Mouse (Mus musculus): ENCODE data around the gene Specc1. TPM values are rescaled to one million over a fixed set of nuclear protein-coding genes. Genes with fewer than 3 reads are reported as not detected.
A peak's percentile ranks its signal among the peaks of the same experiment; 100 is the strongest.

Specc1 gene
- polyA plus RNA-seq, 2 experiments from 2014 or later, result 2.6 to 3.4 TPM

DNA sequence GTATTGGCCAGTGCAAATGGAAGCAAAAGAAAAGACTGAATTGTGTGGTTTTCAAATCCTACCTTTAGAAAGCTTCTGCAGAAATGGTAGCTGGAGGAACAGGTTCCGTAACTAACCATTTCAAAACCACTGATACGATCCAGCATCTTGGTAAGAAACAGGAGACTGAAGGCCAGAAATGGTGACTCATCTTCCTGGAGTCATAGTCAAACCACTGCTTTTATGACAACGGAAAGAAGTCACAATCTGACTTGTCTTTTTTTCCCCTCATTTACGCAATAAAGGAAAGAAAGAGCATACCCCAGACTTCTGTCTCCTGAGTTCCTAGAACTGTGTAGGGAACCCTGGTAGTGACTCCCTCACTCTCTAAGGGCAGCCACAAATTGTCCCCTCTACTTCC, 228.3 kb downstream of the Specc1 start:
- no peak for ATAC-seq

DNA sequence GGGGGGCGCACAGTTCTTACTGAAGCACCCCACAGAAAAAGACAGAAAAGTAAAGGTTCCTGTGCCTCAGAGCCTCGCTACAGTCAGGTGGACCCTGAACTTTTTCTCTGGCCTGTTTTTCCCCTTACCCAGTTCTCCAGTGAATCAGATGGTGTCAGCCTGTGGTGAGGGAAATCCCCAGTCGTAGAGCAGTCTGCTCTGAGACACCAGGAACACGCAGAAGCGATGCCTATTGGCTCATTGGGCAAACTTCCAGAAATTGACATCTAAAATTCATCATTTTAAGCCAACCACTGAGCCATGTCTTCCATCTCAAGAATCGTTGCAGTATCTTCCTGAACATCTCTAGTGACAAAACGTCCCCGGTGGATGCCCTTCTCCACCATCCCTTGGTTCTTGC, 230.5 kb downstream of the Specc1 start:
- ATAC-seq, result peak; percentile 63

DNA sequence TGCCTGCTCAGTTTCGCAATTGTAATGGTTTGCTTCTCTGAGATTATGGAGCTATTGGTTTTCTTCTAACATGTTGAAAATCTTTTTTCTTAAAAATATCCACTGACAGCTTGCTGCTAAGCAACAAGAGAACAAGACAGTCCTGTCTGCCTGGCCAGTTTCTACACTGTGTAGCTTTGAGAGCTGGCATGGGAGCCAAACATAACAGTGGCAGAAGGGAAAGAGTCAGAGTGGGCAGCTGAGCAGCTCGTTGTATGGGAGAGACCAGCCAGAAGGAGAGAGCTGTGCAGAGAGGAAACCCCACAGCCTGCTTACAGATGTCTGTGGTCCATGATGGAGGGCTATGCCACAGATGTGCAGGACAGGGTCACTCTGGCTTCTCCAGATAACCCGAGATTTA, 235.5 kb downstream of the Specc1 start:
- no peak for ATAC-seq

DNA sequence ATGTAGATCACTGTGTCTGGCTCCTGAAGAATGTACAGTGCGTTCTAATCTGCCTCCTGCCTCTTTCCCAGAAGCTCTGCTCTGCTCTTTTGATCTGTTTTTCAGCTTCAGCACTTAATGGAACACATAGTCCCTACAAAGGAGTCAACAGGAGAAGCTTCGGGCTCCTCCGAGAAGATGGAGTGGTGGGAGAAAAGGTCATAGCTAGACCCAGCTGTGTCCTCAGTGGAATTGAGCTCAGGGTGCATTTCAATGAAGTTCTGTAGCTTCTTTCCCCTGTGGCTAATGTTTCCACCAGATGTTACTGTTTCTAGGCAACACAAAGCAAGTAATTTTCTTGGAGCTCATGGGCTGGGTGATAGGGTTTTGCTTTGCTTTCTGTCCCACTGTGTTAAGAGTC, 236.6 kb downstream of the Specc1 start:
- ATAC-seq, result no peak

DNA sequence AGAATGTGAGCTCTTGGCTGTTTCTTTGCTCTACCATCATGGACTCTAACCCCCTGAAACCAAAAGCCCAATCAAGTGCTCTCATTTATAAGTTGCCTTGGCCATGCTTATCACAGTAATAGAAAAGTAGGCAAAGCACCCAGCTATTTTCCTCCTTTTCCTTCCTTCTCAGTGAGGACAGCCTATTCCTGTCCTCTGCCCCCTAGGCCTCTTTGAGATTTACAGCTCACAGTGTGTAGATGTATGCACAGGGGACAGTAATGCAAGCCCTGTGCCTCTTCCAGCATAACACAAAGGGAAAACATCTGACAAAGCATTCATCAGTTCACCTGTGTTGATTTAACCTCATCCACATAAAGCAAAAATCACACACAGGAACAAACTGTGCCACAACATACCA, 237.7 kb downstream of the Specc1 start:
- ATAC-seq, result no peak

DNA sequence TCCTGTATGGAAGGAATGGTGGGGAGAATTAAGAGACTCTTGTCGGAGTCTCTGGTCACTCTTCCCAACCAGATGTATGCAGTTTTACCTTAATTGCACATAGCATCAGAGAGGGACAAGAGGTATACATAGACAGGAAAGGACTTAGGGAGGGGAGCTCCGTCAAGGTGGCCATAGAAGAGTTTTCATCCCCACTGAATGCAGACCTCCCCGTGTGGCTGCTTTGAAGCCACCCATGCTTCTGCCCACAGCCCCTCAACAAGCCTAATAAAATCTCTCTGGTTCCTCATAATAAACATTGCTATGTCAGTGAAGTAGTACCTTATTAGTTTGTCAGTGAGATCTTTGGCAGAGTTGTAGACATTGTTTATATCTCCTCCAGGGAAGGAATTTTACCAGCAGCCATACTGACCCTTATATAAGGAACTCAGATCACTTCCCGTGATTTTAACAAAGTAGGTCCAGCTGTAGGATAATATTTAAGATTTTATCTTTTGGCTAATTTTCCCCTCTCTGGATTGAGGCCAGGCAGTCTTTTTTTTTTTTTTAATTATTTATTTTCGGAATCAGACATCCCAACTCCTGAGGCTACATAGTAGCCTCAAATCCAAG, 244.4 kb downstream of the Specc1 start:
- no peak for ATAC-seq

DNA sequence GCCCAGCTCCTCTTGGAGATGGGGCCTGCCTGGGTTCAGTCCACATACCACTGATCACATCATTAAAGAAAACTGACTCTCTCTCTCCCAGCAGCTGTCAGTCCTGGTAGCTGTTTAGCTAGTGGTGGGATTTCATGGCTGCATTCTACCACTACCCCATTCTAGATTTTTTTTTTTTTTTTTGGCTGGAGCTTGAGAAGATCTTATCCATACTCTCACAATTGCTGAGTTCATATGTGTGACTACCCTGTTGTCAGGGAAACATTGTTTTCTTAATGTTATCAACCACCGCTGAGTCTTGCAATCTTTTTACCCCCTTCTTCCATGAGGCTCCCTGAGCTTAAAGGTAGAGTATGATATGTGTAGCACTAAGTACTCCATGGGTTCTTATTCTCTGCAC, 246.1 kb downstream of the Specc1 start:
- no peak for ATAC-seq

DNA sequence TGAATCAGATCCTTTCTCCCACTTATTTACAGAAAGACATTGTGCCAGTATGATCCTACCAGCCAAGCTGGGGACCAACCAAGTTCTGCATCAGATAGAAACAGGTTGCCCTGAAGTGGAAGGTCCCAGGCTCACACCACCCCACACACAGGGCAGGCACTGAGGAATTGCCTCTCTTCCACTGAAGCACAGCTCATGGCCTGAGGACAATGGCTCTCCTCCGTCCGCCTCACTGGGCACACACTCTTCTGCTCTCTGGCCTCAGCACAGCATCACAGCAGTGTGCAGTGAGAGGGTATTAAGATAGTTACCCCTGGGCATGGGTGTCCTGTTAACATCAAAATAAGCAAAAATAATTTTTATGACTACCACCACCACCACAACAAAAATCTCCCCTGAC, 252.5 kb downstream of the Specc1 start:
- no peak for ATAC-seq

DNA sequence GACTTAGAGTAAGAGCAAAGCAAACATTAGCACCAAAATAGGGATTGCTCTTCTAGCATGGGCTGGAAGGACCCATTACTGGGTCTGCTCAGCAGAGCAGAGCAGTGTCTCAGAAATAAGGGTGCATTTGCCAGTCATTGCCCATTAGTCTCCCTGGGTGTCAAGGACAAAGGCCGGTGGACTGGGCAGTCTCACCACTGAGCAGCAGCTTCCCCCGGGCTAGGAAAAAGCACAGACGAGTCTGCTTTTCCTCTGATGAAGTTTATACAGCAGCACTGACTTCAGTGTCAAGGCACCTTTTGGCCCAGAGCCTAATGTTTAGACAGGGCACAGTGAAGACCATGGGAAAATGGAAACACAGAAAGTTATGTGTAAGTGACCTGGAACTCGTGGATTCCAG, 253.3 kb downstream of the Specc1 start:
- no peak for ATAC-seq

DNA sequence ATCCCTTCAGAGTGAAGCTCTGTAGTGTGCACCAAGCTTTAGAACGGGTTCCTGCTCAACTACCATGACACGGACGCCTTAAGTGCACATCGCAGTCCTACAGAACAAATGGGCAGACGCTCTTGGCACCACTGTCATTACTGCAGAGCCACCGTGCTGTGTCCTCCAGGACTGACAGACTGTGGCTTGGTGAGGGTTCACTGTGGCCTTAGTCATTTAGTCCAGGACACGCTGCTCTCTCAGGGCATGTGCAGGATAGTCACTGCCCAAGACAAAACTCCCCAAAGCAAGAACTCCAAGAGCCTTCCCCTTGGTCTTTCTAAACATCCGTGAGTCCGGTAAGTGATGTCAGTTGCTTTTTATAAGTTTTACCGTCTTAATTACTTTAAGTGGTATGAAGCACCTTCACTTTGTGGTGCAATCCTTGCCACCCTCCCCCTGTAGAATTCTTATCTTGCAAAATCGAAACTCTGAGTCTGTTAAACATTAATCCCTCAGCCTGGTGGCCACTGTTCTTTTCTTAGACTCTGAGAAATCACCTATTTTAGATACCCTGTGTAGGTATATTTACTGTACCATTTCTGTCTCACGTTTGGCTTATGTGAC, 256.9 kb downstream of the Specc1 start:
- ATAC-seq, result no peak

DNA sequence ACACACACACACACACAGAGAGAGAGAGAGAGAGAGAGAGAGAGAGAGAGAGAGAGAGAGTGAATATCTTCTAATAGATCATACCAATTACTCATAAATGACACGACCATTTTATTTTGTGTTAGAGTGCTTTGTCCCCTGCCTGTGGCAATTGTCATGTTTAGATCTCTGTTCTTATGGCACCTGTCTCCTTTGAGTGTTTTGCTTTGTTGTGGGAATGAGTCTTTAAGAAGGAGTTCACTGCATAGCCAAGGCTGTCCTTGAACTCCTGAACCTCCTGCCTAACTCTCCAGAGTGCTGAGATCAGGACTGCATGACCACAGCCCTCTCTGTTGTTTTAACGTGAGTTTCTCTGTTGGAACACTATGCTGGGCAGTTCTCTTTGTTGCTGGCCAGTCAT, 258.5 kb downstream of the Specc1 start:
- ATAC-seq, result no peak

DNA sequence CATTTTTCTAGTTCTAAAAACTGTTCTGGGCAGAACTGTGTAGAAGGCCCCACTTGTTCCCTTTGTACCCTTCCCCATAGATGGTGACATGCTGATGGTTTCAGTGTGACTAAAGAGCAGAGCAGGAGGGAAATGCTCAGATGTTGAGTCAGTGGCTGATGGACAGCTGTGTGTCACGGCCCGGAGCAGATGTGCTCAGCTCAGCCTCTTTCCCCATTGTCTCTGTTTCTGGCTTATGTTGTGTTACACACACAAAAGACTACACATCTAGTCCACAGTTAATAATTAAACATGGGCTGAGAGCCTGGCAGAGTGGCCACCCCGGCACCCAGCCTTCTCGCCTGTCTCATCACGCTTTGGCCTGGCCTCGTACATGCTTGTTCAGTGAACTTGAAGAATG, 261.2 kb downstream of the Specc1 start:
- no peak for ATAC-seq

DNA sequence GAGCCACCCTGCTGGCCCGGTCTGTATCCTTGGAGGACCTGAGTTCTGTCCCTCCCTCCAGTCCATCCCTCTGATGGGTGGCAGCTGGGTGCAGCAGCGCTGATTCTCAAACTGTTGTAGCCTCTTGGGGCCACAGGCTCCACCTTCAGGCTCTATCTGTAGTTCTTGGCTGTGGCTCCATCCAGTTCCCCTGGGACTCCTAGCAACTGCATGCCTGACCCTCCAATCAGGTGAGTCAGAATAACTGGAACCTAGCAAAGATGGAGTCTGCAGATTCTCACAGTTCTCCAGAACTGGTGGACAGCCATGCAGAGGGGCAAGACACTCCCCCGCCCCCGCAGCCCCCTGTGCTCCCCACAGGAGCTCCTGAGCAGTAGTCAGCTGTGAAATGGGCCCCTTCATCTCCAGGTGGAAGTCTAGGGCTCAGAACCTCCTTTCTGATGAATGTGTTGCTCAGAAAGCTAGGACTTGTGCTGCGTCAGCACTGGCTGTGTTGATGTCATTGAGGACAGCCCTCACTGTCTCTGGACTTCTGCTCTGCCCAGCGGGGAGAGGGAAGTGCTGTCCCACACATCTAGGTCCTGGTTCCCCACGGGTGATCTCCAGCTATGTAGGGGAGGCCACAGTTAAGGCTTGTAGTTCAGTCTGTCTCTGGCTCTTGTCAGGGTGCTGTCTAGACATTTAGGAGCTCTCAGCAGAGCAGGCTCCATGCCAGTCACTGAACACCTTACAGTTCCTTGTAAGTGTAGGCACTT, 264.4 kb downstream of the Specc1 start:
- no peak for ATAC-seq

DNA sequence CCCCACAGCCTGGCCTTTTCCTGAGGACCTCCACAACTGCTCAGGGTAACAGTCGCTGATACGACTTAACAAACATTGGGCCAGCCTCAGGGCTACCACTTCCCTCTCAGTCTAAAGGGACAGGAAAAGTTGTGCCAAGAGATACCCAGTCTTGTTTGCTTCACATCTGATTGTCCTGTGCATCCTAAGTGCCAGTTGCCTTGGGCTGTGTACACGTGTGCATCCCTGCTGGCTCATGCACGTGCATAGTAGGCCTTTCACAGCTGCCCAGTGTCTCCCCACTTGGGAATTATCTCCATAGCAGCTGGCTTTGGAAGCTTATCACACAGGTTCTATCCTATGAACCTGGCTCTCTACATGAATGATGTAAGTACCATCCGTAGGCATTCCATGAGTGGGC, 266.9 kb downstream of the Specc1 start:
- ATAC-seq, result no peak

DNA sequence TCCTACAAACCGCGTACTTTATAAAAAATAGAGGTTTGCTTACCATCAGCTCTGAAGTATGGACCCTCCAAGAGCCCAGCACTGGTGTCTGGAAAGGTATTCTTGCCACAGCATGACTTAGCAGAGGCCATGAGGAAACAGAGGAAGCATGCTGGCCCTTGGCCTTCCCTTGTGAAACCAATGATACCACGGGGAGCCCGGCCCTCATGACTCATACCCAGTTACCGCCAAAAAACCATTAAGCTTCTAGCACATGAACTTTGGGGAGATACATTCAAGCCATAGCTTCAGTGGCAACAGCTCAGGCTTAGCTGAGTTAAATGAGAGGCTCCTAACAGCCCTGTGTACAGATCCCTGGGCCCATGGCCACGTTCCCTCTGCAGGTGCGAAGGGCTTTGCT, 267.4 kb downstream of the Specc1 start:
- no peak for ATAC-seq

DNA sequence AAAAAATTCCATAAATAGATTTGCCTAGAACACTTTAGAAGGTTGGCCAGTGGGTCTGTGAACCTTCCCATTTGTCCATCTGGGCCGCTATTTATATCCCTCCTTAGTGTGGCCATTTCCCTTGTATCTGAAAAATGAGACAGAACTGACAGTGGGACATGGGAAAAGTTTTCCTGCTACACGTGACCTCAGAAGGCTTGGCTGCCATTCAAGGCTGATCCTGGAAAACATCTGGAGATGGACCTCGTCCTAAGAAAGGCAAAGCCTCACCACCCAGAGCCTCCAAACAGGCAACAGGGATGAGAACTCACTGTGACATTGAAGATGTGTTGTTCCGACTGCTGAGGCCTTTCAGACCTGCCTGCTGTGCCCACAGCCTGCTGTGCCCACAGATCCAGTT, 268.2 kb downstream of the Specc1 start:
- no peak for ATAC-seq

DNA sequence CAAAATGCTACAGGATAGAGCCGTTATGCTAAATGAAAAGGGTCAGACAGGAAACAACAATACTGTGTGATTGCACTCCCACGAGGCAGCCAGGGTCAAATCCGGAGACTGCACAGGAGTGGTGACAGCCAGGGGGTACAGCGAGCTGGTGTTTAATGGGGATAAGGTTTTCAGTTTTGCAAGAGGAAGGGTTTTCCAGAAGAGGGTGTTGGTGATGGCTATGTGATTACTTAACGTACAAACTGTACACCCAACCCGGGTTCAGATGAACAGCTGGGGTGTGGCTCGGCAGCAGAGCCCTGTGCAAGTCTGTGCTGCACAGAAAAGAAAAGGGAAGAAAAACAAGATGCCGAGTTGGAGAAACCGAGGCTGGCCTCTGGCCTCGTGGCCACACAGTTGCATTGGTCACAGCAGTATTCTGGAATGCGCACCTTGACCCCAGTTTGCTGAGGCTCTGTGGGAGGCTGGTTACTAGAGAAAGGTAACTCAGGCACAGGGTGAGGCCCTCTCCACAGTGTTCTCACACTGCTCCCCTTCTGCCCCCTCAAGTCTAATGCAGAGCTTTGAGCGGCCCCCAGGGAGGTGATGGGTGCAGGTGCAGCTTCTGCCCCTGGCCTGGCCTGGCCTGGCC, 284.2 kb downstream of the Specc1 start:
- ATAC-seq, result no peak

DNA sequence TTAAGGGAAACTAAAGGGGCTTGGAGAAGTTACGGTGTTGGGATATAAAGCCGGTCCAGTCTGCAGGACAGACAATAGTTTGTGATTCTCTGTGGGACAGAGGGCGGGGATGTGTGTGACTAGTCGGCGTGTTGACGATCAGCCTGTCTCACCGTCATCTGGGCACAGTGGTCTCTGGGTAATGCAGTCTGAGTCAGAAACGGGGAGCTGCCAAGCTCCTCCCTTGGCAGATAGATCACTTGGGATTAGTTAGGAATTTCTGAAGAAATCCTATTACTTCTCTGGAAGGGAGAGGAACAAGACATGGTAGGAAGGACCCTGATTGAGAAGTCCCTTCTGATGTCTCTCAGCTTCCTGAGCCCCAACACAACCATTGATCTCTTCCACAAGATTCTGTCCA, 287.3 kb downstream of the Specc1 start:
- ATAC-seq, result no peak

DNA sequence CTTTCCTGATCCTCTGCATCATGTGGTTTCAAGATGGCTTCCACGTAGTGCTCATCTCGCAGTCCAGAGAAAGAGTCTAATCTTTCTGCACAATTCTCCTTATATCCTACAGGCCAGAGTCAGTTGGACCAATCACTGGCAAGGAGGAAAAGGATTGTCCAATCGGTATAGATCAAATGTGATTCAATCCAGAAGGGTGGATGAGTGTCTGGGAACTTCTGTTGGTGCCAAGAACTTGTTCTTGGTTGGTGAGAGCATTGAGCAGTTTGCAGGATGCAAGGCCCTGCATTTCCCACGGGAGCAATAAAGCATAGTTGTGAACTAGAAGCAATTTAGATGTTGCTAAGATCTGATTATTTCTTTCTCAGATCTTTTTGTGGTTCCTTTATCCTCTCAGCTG, 287.9 kb downstream of the Specc1 start:
- ATAC-seq, result no peak

DNA sequence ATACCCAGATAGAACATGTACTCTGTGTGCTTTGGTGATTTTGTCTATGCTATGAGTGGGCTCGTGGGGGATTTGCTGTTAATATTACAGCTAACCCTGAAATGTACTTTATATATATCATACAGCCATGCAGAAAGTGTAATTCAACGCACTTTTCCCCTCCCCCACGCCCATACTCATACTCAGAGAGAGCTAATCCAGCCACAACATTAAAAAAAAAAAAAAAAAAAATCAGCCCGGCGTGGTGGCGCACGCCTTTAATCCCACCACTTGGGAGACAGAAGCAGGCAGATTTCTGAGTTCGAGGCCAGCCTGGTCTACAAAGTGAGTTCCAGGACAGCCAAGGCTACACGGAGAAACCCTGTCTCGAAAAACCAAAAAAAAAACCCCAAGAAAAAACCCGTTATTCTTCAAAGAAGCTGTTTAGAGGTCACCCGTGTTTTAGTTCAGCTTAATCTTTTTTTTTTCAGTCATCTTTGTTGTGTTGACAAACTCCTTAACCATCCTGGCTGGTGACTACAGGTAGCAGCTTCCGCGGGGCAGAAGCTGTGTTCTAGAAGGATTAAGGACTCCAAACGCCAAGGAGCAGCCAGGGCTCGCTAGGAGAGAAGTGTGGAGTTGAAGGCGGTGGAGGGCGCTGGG, 291.3 kb downstream of the Specc1 start:
- ATAC-seq, result no peak

DNA sequence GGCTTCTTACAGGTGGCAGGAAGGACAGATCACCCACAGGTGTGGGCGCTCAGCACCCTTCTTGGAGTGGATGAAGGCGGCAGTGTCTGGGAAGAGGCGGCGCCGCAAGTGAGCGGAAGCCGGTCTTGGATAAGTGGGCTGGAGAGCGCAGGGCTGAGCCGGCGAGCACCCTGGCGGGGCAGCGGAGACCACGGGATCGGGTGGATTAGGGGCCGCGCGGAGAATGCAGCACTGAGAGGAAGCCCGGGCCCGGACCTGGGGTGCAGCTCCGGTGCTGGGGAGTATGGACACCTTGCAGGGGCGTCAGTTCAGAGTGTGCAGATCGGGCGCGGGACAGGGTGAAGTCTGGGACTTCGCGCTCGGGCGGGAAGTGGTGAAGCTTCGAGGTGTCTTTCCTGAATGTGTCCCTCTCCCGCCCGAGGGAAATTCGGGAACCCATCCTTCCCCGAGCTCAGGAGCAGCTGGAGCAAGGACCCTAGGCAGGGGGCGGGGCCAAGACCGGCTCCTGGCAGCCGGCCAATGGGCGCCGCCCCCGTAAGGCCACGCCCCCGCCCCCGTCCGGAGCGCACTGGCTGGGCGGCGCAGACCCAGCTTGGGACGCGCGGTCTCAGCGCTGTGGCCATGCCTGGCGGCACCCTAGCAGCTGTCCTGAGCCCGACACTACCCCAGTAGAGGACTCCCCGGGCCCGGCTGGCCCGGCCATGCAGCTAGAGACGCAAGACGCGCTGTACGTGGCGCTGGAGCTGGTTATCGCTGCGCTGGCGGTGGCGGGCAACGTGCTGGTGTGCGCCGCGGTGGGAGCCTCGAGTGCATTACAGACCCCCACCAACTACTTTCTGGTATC, 292.1 kb downstream of the Specc1 start, which contains the start of gene Adora2b:
Gene Adora2b (plus strand): TSS at position 584 of the 844 bp plus-strand sequence.
- no peak for ATAC-seq
